Mouse (Mus musculus) cortical plate, adult 2 months (tissue): ENCODE results near the gene Sapcd2. TPM values are rescaled to one million over a fixed set of nuclear protein-coding genes. Genes with fewer than 3 reads are reported as not detected.

ENCODE experiments used
- H3K27ac ChIP-seq: fragments of 200-500 bp; 2 replicates; pipeline ENCODE4 v1.5.1; 2012; ENCODE audit warnings: low read length, control low read depth, inconsistent platforms; ENCODE audit not compliant: insufficient read depth
- H3K4me1 ChIP-seq: fragments of 200-500 bp; 2 replicates; pipeline ENCODE4 v1.6.1; 2011; ENCODE audit warnings: low read length; ENCODE audit not compliant: control insufficient read depth, insufficient read depth
- H3K4me3 ChIP-seq: fragments of 200-500 bp; 2 replicates; pipeline ENCODE4 v1.5.1; 2011; ENCODE audit warnings: mild to moderate bottlenecking, low read length, control low read depth; ENCODE audit not compliant: insufficient read depth
- CTCF ChIP-seq: fragments of 200-500 bp; IDR thresholded peaks from 2 replicates; pipeline ENCODE4 v1.5.1; 2011; ENCODE audit warnings: mild to moderate bottlenecking, control low read depth, low read length; ENCODE audit not compliant: insufficient read depth; ENCODE audit errors: extremely low read depth
- POLR2A ChIP-seq: fragments of 200-500 bp; IDR thresholded peaks from 2 replicates; pipeline ENCODE4 v1.6.1; 2011; ENCODE audit warnings: mild to moderate bottlenecking, low read length, control low read depth; ENCODE audit not compliant: insufficient read depth; ENCODE audit errors: extremely low read depth
- polyA plus RNA-seq: library from polyadenylated mRNA; depleted of rRNA; stranded (reverse); fragments of >200 nt; gene quantifications from 2 replicates; pipeline ENCODE4 v1.2.3, GENCODE M21; 2012; rRNA removed

Sapcd2 gene
- 4.0 and 4.4 TPM in 2 replicates for polyA plus RNA-seq

DNA sequence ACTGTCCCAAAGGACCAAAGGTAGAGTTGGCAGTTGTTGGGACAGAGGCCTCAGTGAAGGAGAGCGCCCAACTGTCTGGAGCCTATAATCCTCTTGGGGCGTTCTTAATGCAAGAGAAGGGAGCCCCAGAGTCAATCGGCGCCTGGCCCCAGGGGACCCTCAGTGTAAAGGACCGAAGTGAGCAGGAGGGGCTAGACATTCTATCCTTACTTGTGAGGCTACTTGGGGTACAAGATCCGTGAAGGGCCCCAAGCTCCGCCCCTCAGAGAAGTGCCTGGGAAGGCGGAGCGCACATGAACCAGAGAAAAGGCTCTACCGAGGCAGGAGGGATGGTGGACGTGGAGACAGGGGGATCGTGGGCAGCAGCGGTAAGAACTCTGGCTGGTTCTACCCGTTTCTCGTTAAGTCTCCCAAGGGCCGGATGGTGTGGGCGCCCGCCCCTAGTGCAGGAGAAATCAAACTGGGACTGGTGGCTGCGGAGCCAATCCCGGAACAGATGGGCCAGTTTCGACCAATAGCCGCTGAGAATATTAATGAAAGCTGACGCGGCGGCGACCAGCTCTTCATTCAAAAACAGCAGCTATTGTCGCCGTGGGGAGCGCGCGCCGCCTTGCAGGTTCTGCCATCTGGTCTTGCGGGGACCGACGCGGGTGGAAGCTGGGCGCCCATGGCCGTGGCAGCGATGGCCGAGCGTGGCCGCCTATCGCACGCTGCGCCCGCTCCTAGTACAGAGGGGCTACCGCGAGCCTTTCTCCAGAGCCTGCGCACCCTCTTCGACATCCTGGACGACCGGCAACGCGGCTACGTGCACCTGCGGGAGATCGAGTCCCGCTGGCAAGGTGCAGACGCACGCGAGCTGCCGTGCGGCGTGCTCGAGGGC is at the start of gene Sapcd2:
Gene Sapcd2, plus strand, starts transcription at position 558 of the 880 bp plus-strand sequence.
- TF ChIP-seq POLR2A: peak; percentile 65; the same call in 1 of the 2 replicates
- no peak for TF ChIP-seq CTCF
- H3K27ac ChIP-seq: no peak within 1 kb of the TSS
- H3K4me3 ChIP-seq: peak within 1 kb of the TSS; percentile 43
- no peaks in the 10 kb centered on the region for H3K4me1 ChIP-seq

DNA sequence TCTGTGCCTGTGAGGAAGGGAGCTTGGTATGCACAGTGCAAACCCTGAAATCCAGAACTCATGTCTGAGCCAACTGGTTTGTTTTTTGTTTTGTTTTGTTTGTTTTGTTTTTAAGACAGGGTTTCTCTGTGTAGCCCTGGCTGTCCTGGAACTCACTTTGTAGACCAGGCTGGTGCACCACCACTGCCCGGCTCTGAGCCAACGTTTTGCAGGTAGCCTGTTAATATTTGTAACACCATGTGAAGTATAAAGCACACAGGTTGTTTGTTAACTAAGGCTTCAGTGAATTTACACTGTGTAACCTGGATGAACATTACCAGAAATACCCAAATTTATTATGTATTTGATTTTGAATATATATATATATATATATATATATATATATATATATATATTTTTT is 46.1 kb upstream of the Sapcd2 start:
- no peaks in the 10 kb centered on the region for H3K4me1 ChIP-seq
- no peak overlapping the region for H3K4me3 ChIP-seq
- TF ChIP-seq POLR2A: no peak
- TF ChIP-seq CTCF: no peak
- no peak overlapping the region for H3K27ac ChIP-seq

GRCm38 (mm10) chr2:25328440-25328839 is 43.7 kb upstream of the Sapcd2 start:
- peaks cover 2% of the 10 kb centered on the region; the same call in 1 of the 2 replicates for H3K4me1 ChIP-seq
- no peak for TF ChIP-seq POLR2A
- TF ChIP-seq CTCF: peak; percentile 55
- H3K4me3 ChIP-seq: no peak overlapping the region
- H3K27ac ChIP-seq: no peak overlapping the region

GRCm38 (mm10) chr2:25331470-25331869 is 40.7 kb upstream of the Sapcd2 start:
- Histone ChIP-seq H3K4me1 (peaks cover 2% of the 10 kb centered on the region; the same call in 1 of the 2 replicates), H3K4me3 (peak overlapping the region; percentile 46), H3K27ac (no peak overlapping the region)
- TF ChIP-seq CTCF: no peak
- no peak for TF ChIP-seq POLR2A

DNA sequence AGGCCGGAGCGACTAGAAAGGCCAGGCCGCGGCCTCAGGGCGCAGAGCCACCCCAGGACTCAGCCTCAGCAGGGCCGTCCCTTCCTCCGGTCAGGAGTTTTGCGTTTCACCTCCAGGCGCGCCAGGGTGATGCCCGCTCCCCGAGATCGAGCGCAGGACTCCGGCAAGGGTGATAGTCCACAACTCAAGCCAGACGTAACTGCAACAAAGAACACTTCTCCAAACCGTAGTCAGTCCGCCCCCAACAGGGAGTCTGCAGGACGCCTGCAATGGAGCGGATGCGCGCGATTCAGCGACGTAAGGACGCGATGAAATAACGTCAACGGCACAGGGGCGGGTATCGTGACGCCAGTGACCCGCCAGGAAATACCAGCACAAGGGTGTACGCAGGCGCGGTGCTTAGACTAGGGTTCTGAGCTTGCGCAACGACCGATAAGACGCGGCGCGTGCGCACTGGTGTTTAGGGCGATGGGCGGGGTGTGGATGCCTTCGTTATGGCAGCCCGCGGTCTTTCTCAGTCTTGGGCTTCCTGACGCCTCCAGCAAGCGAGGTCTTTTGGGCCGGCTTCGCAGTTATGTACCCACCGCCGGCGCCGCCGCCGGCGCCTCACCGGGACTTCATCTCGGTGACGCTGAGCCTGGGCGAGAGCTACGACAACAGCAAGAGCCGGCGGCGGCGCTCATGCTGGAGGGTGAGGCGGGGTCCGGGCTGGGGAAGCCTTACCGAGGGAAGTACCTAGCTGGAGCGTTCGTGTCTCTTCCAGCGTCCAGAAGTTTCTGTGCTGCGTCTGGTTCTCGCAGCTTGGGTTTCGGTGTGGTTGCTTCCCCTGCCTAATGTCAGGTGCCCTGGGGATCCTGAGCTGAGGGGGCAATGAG is 39.6 kb upstream of the Sapcd2 start, which contains the start of gene Man1b1:
Gene Man1b1, plus strand, starts transcription at position 53 of the 875 bp plus-strand sequence.
- Histone ChIP-seq H3K4me1 (peaks cover 2% of the 10 kb centered on the region; the same call in 1 of the 2 replicates), H3K27ac (0 out of 2 replicates have a peak within 1 kb of the TSS, but pooled peaks have one; percentile 4), H3K4me3 (peak within 1 kb of the TSS; percentile 46)
- TF ChIP-seq CTCF: no peak
- TF ChIP-seq POLR2A: peak; percentile 92

- peak overlapping the region; percentile 46; the same call in 1 of the 2 replicates for H3K4me3 ChIP-seq
- peaks cover 2% of the 10 kb centered on the region; the same call in 1 of the 2 replicates for H3K4me1 ChIP-seq
- TF ChIP-seq POLR2A (no peak), CTCF (no peak)
- H3K27ac ChIP-seq: no peak overlapping the region
Measured at GRCm38 (mm10) chr2:25333569-25333968, 38.6 kb upstream of the Sapcd2 start.

GRCm38 (mm10) chr2:25338303-25338702 is 33.8 kb upstream of the Sapcd2 start:
- no peaks in the 10 kb centered on the region; the same call in 1 of the 2 replicates for H3K4me1 ChIP-seq
- TF ChIP-seq CTCF (no peak), POLR2A (no peak)
- H3K27ac ChIP-seq: no peak overlapping the region
- H3K4me3 ChIP-seq: no peak overlapping the region

DNA sequence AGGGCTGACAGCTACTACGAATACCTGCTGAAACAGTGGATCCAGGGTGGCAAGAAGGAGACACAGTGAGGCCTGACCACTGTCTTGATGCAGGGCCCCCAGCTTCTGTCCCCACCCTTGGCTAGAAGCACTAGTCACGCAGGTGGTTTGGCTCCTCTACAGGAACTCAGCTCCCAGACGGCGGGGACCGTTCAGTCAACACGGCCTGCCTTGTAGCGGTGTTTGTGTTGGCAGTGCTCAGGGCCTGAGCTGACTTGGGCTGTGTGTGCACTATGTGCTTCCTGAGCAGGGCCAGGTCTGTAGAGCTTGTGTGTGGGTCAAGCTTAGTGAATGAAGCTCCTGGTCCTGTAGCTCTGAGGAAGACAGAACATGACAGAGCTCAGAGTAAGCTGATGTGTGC is 24.0 kb upstream of the Sapcd2 start:
- H3K4me3 ChIP-seq: no peak overlapping the region
- H3K27ac ChIP-seq: no peak overlapping the region
- no peaks in the 10 kb centered on the region for H3K4me1 ChIP-seq
- TF ChIP-seq CTCF: no peak
- no peak for TF ChIP-seq POLR2A

- H3K27ac ChIP-seq: no peak overlapping the region
- H3K4me1 ChIP-seq: no peaks in the 10 kb centered on the region
- H3K4me3 ChIP-seq: no peak overlapping the region
- no peak for TF ChIP-seq POLR2A
- no peak for TF ChIP-seq CTCF
Measured at GRCm38 (mm10) chr2:25349499-25349898, 22.6 kb upstream of the Sapcd2 start.

DNA sequence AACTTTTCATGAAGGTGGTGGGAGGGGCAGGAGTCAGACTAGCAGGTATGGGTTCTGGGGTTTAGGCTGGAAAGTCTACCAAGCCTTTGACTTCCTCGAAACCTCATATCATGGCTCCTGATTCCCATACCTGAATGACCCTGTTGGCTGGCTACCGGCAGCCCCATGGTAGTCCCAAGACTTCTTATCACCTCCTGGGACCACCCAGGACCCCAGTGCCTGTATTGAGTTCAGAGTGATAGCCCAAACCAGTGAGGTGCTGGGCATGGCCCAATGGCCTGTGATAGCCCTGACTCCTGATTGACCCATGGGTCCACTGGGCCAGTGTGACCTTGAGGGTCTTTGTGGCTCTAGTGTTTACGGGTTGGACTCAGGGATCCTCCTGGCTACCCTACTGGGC is 21.4 kb upstream of the Sapcd2 start:
- TF ChIP-seq POLR2A (no peak), CTCF (no peak)
- Histone ChIP-seq H3K4me1 (peaks cover 7% of the 10 kb centered on the region), H3K4me3 (no peak overlapping the region), H3K27ac (no peak overlapping the region)
